Mouse (Mus musculus) heart, embryonic 14.5 days (tissue): ENCODE results near the gene Gm16368. TPM values are rescaled to one million over a fixed set of nuclear protein-coding genes. Genes with fewer than 3 reads are reported as not detected.
"Not testable (repeated sequence)": the region's sequence is repeated elsewhere in the genome, so short reads cannot be mapped to it uniquely, and the experiment has no call there.

Experiments used
- ATAC-seq: fragments of 200-750 bp; cut with Nextera tagmentation; 2 replicates; pipeline ENCODE4 v1.8.0; 2017; ENCODE audit warnings: low read depth, moderate TSS enrichment; ENCODE audit not compliant: insufficient number of reproducible peaks, insufficient read depth, low FRiP score
- H3K27ac ChIP-seq, 2 experiments: fragments of 200-500 bp in 1 of 2; fragments of 300-500 bp in 1 of 2; sonication (generic) in 1 of 2; replicated peaks in 1 of 2; 2 replicates each; pipeline ENCODE4 v1.5.1; 2012 to 2014; ENCODE audit warnings: low read depth in 2 of 2, low read length in 2 of 2, control low read depth in 1 of 2, mild to moderate bottlenecking in 1 of 2, mixed read lengths in 1 of 2; ENCODE audit not compliant: control insufficient read depth in 1 of 2, insufficient read depth in 1 of 2
- H3K27me3 ChIP-seq: fragments of 300-500 bp; sonication (generic); 2 replicates; pipeline ENCODE4 v1.6.1; 2014; ENCODE audit warnings: mild to moderate bottlenecking, low read length, control low read depth; ENCODE audit not compliant: control insufficient read depth, insufficient read depth
- H3K36me3 ChIP-seq: fragments of 300-500 bp; sonication (generic); 2 replicates; pipeline ENCODE4 v1.6.1; 2014; ENCODE audit warnings: mild to moderate bottlenecking, control low read depth, low read length, mixed read lengths; ENCODE audit not compliant: control insufficient read depth, insufficient read depth
- H3K4me1 ChIP-seq, 2 experiments: fragments of 200-500 bp in 1 of 2; fragments of 300-500 bp in 1 of 2; sonication (generic) in 1 of 2; 2 replicates each; pipeline ENCODE4 v1.6.1; 2012 to 2014; ENCODE audit warnings: low read length in 2 of 2, control low read depth in 1 of 2, mixed read lengths in 1 of 2; ENCODE audit not compliant: control insufficient read depth in 2 of 2, insufficient read depth in 2 of 2
- H3K4me2 ChIP-seq: fragments of 300-500 bp; sonication (generic); 2 replicates; pipeline ENCODE4 v1.6.1; 2014; ENCODE audit warnings: mild to moderate bottlenecking, low read length
- H3K4me3 ChIP-seq, 2 experiments: fragments of 200-500 bp in 1 of 2; fragments of 300-500 bp in 1 of 2; sonication (generic) in 1 of 2; 2 replicates each; pipeline ENCODE4 v1.5.1; 2012 to 2014; ENCODE audit warnings: low read length in 2 of 2, mild to moderate bottlenecking in 2 of 2, control low read depth in 1 of 2, low read depth in 1 of 2, moderate library complexity in 1 of 2; ENCODE audit not compliant: control insufficient read depth in 1 of 2, insufficient read depth in 1 of 2
- H3K9ac ChIP-seq: fragments of 300-500 bp; sonication (generic); 2 replicates; pipeline ENCODE4 v1.6.1; 2014; ENCODE audit warnings: mild to moderate bottlenecking, low read length
- H3K9me3 ChIP-seq: fragments of 300-500 bp; sonication (generic); 2 replicates; pipeline ENCODE4 v1.6.1; 2016; ENCODE audit warnings: low read length, control low read depth; ENCODE audit not compliant: control insufficient read depth
- WGBS: fragments of 180-500 bp; shearing (Covaris S2); extraction: QIAGEN DNeasy Blood & Tissue Kit; methylation state at CpG from one replicate; pipeline ENCODE4 v1.1.7; 2014; 5-methylcytosine and 5-hydroxymethylcytosine counted together
- polyA plus RNA-seq: library from polyadenylated mRNA; unstranded; fragments of >200 nt; fragmentation: Nextera tagmentation; extraction: Ambion mirVana; gene quantifications from 2 replicates; pipeline ENCODE4 v1.2.1, GENCODE M21; 2014

Gene Gm16368
- polyA plus RNA-seq: not detected in 2 replicates

DNA sequence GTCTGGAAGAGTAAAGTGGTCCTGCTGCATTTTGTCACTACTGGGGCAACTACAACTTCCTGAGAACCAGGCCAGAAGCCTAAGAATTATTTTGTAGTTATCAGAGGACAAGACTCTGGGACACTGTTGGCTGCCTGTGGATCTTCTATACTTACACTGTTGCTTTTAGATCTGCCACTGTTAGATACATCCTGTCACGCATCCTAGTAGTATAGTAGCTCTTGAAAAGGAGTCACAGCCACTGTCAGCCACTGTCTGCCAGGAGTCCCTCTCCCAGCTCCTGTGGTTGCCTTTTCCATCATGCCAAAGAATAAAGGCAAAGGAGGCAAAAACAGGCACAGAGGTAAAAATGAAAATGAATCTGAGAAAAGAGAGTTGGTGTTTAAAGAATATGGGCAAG lies at the start of gene Gm16368:
Gene Gm16368 (plus strand): TSS at position 301 of the 400 bp plus-strand sequence.
- not testable (repeated sequence) for H3K9ac ChIP-seq, H3K4me1 ChIP-seq, H3K36me3 ChIP-seq, H3K27me3 ChIP-seq, H3K9me3 ChIP-seq, H3K27ac ChIP-seq, ATAC-seq, H3K4me3 ChIP-seq, H3K4me2 ChIP-seq
- 100% methylated on average over 1 of the region's 1 CpGs for WGBS

DNA sequence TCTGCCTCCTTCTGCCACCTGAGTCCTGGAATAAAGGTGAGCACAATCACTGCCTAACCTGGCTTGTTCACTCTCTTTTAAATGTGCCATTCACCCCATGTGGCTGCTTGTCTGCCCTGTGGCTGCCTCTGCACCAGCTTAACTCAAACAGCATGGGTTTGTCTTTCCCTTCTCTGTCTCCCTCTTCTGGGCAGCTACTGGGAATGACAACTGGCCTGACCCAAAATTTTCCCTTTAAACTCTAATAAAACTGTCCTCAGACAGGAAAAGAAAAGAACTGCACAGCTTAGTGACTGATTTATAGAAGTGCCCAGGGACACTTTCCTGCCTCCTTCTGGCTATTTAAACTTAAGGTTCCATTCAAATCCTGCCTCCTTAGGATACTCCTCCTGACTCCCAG lies 44.4 kb upstream of the Gm16368 start:
- not testable (repeated sequence) for H3K36me3 ChIP-seq, H3K4me2 ChIP-seq, H3K9ac ChIP-seq, ATAC-seq, H3K4me3 ChIP-seq, H3K27ac ChIP-seq, H3K27me3 ChIP-seq, H3K9me3 ChIP-seq, H3K4me1 ChIP-seq

DNA sequence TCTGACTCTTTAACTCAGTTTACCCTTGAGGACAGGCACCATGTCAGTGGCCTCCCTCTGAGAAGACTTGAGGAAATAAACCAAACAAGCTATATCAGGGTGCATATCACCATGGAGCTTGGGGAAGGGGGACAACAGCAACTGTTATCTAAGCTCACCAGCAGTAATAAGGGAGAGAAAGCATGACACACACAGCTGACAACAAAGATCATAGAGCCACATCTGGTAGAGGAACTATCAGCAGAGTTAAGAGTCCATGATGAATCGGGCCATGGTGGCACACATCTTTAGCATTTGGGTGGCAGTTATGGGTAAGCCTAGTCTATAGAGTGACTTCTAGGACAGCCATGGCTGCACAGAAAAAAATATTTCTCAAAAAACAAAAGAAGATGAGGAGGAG lies 43.8 kb upstream of the Gm16368 start:
- not testable (repeated sequence) for H3K27ac ChIP-seq, H3K4me1 ChIP-seq, H3K9me3 ChIP-seq, H3K4me2 ChIP-seq, ATAC-seq, H3K9ac ChIP-seq, H3K4me3 ChIP-seq, H3K27me3 ChIP-seq, H3K36me3 ChIP-seq
- WGBS: 87% methylated on average over 1 of the region's 1 CpGs

DNA sequence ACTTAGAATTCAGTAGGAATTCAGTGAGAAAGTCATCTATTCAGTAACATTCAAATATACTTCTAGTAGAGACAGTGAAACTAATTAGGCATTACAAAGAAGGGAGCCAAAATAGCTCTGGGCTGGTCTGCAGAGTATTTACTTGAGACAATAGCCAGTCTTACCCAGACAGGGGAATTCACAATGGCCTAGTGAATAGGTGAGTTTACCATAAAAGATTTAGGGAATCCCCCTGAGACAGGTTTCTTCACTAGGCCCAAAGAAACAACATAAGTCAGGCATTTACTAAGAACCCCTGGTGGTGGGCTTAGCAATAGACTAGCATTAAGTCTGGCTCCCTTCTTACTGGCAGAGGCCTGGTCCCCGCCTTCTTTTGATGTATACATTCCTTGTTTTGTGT lies 38.3 kb upstream of the Gm16368 start:
- not testable (repeated sequence) for H3K9ac ChIP-seq, ATAC-seq, H3K27me3 ChIP-seq, H3K27ac ChIP-seq, H3K9me3 ChIP-seq, H3K4me3 ChIP-seq, H3K4me2 ChIP-seq, H3K36me3 ChIP-seq, H3K4me1 ChIP-seq
- WGBS: 58% methylated on average over 1 of the region's 1 CpGs

Other genes starting within 250 kb of the Gm16368 start
- gene Gm2001, start 241.4 kb upstream of the Gm16368 start, polyA plus RNA-seq: not detected in 2 replicates
- gene Gm2016, start 209.6 kb upstream of the Gm16368 start, polyA plus RNA-seq: not detected in 2 replicates
- not detected in 2 replicates for gene Gm2022, start 188.3 kb upstream of the Gm16368 start, polyA plus RNA-seq
- not detected in 2 replicates for gene Gm2035, start 163.8 kb upstream of the Gm16368 start, polyA plus RNA-seq
- gene Gm2042, start 129.6 kb upstream of the Gm16368 start, polyA plus RNA-seq: not detected in 2 replicates
- gene Gm2075, start 71.8 kb upstream of the Gm16368 start, polyA plus RNA-seq: not detected in 2 replicates
- gene Gm6803, start 64.9 kb upstream of the Gm16368 start, polyA plus RNA-seq: not detected in 2 replicates
- gene Gm2056, start 56.7 kb upstream of the Gm16368 start, polyA plus RNA-seq: not detected in 2 replicates
- gene Gm10436, start 98.4 kb downstream of the Gm16368 start, polyA plus RNA-seq: not detected in 2 replicates
- gene Gm8332, start 166.4 kb downstream of the Gm16368 start, polyA plus RNA-seq: not detected in 2 replicates
- gene Gm5662, start 190.8 kb downstream of the Gm16368 start, polyA plus RNA-seq: not detected in 2 replicates
- not detected in 2 replicates for gene Gm5039, start 240.3 kb downstream of the Gm16368 start, polyA plus RNA-seq